Mouse (Mus musculus) small intestine, adult 2 months (tissue): ENCODE measurements around the gene Gm20388. TPM values are rescaled to one million over a fixed set of nuclear protein-coding genes. Genes with fewer than 3 reads are reported as not detected.
A peak's percentile ranks its signal among the peaks of the same experiment; 100 is the strongest.

ENCODE experiments used
- H3K27ac ChIP-seq: fragments of 200-500 bp; 2 replicates; pipeline ENCODE4 v1.5.1; 2012; ENCODE audit warnings: low read depth, low read length, control low read depth, inconsistent platforms; ENCODE audit not compliant: insufficient read depth
- H3K27me3 ChIP-seq: fragments of 200-500 bp; 2 replicates; pipeline ENCODE4 v1.6.1; 2012; ENCODE audit warnings: mild to moderate bottlenecking, moderate library complexity, low read length, inconsistent platforms; ENCODE audit not compliant: control insufficient read depth, insufficient read depth
- H3K36me3 ChIP-seq: fragments of 200-500 bp; 2 replicates; pipeline ENCODE4 v1.6.1; 2012; ENCODE audit warnings: mild to moderate bottlenecking, low read length, control low read depth, inconsistent platforms; ENCODE audit not compliant: control insufficient read depth, insufficient read depth
- H3K4me1 ChIP-seq: fragments of 200-500 bp; 2 replicates; pipeline ENCODE4 v1.6.1; 2012; ENCODE audit warnings: low read length, inconsistent platforms, mixed read lengths; ENCODE audit not compliant: control insufficient read depth, insufficient read depth, insufficient read length
- H3K4me3 ChIP-seq: fragments of 200-500 bp; 2 replicates; pipeline ENCODE4 v1.5.1; 2012; ENCODE audit warnings: low read depth, mild to moderate bottlenecking, control low read depth, inconsistent platforms, low read length, moderate library complexity
- CTCF ChIP-seq: fragments of 200-500 bp; IDR thresholded peaks from 2 replicates; pipeline ENCODE4 v1.5.1; 2012; ENCODE audit warnings: low read depth, mild to moderate bottlenecking, control low read depth, inconsistent platforms, low read length, moderate library complexity, mixed read lengths; ENCODE audit not compliant: insufficient replicate concordance, insufficient read length; ENCODE audit errors: extremely low read depth
- POLR2A ChIP-seq: fragments of 200-500 bp; IDR thresholded peaks from 2 replicates; pipeline ENCODE4 v1.6.1; 2012; ENCODE audit warnings: low read depth, mild to moderate bottlenecking, control low read depth, inconsistent platforms, low read length, moderate library complexity
- WGBS: fragments of 180-500 bp; shearing (Covaris S2); methylation state at CpG from one replicate; pipeline ENCODE4 v1.1.7; 2018; 5-methylcytosine and 5-hydroxymethylcytosine counted together
- polyA plus RNA-seq: library from polyadenylated mRNA; depleted of rRNA; stranded (reverse); fragments of >200 nt; gene quantifications from 2 replicates; pipeline ENCODE4 v1.2.3, GENCODE M21; 2012

Gene Gm20388
- polyA plus RNA-seq, 1 experiment = 37.3 TPM

GRCm38 (mm10) chr8:122470691-122471090, 2560.1 kb downstream of the Gm20388 start:
- peaks cover 25% of the 10 kb centered on the region for H3K36me3 ChIP-seq
- no peak for TF ChIP-seq POLR2A
- no peak for TF ChIP-seq CTCF
- H3K27ac ChIP-seq = no peak overlapping the region
- WGBS = 79% methylated on average over 5 of the region's 5 CpGs
- H3K4me1 ChIP-seq = peaks cover 9% of the 10 kb centered on the region; the same call in 1 of the 2 replicates
- no peak overlapping the region for H3K4me3 ChIP-seq
- H3K27me3 ChIP-seq = no peaks in the 10 kb centered on the region

- H3K4me1 ChIP-seq = peaks cover 14% of the 10 kb centered on the region; the same call in 1 of the 2 replicates
- WGBS = 70% methylated on average over 8 of the region's 8 CpGs
- H3K27ac ChIP-seq = peak overlapping the region; percentile 66
- H3K4me3 ChIP-seq = peak overlapping the region; percentile 19; the same call in 1 of the 2 replicates
- no peak for TF ChIP-seq POLR2A
- no peak for TF ChIP-seq CTCF
- H3K36me3 ChIP-seq = peaks cover 17% of the 10 kb centered on the region
- H3K27me3 ChIP-seq = no peaks in the 10 kb centered on the region
These were observed 2563.3 kb downstream of the Gm20388 start for GRCm38 (mm10) chr8:122473911-122474421.

GRCm38 (mm10) chr8:122474951-122475560, 2564.4 kb downstream of the Gm20388 start:
- Histone ChIP-seq H3K36me3 (peaks cover 24% of the 10 kb centered on the region), H3K27ac (peak overlapping the region; percentile 38), H3K27me3 (no peaks in the 10 kb centered on the region), H3K4me3 (peak overlapping the region; percentile 95), H3K4me1 (peaks cover 14% of the 10 kb centered on the region; the same call in 1 of the 2 replicates)
- TF ChIP-seq CTCF (no peak), POLR2A (no peak)
- 1% methylated on average over 16 of the region's 16 CpGs for WGBS

GRCm38 (mm10) chr8:122475580-122476320, 2565.1 kb downstream of the Gm20388 start, which contains the start of the genes Rnf166 and Ctu2:
Rnf166 (minus strand) TSS chr8:122476064.
Ctu2 (plus strand) TSS chr8:122476143.
- TF ChIP-seq CTCF = no peak
- no peak; the same call in 1 of the 2 replicates for TF ChIP-seq POLR2A
- under 1% methylated on average over 103 of the region's 103 CpGs for WGBS

GRCm38 (mm10) chr8:122482448-122482847, 2571.8 kb downstream of the Gm20388 start:
- H3K4me1 ChIP-seq = no peaks in the 10 kb centered on the region
- H3K27ac ChIP-seq = no peak overlapping the region
- no peak overlapping the region for H3K4me3 ChIP-seq
- 94% methylated on average over 8 of the region's 8 CpGs for WGBS
- H3K36me3 ChIP-seq = peaks cover 51% of the 10 kb centered on the region
- no peaks in the 10 kb centered on the region for H3K27me3 ChIP-seq
- no peak for TF ChIP-seq POLR2A

More at GRCm38 (mm10) chr8:122475580-122476320, 2565.1 kb downstream of the Gm20388 start, which contains the start of the genes Rnf166 and Ctu2:
- peaks cover 14% of the 10 kb centered on the region; the same call in 1 of the 2 replicates for H3K4me1 ChIP-seq
- peaks cover 24% of the 10 kb centered on the region for H3K36me3 ChIP-seq
- no peaks in the 10 kb centered on the region for H3K27me3 ChIP-seq
- peak within 1 kb of the TSS; percentile 95 for H3K4me3 ChIP-seq
- peak within 1 kb of the TSS; percentile 56 for H3K27ac ChIP-seq

- H3K4me1 ChIP-seq = no peaks in the 10 kb centered on the region
- TF ChIP-seq POLR2A = no peak
- no peak for TF ChIP-seq CTCF
- no peak overlapping the region for H3K27ac ChIP-seq
- WGBS = 98% methylated on average over 7 of the region's 7 CpGs
- no peak overlapping the region for H3K4me3 ChIP-seq
- H3K36me3 ChIP-seq = peaks cover 41% of the 10 kb centered on the region
- no peaks in the 10 kb centered on the region for H3K27me3 ChIP-seq
These were observed 2573.2 kb downstream of the Gm20388 start for GRCm38 (mm10) chr8:122483877-122484276.

- Histone ChIP-seq H3K4me1 (no peaks in the 10 kb centered on the region), H3K36me3 (peaks cover 32% of the 10 kb centered on the region), H3K4me3 (no peak overlapping the region), H3K27ac (no peak overlapping the region), H3K27me3 (no peaks in the 10 kb centered on the region)
- WGBS = 74% methylated on average over 12 of the region's 12 CpGs
- TF ChIP-seq CTCF (no peak), POLR2A (no peak)
These were observed 2574.2 kb downstream of the Gm20388 start for GRCm38 (mm10) chr8:122484831-122485230.
